Mouse (Mus musculus) right cerebral cortex, postnatal 4 days (tissue): Measurements from ENCODE around the gene Bicra.
A peak's percentile ranks its signal among the peaks of the same experiment; 100 is the strongest.

Experiments used
- DNase-seq: peaks from one replicate; pipeline ENCODE4 v3.0.0-alpha.2; 2022

Bicra gene

GRCm38 (mm10) chr7:16046481-16047337 lies 1.0 kb downstream of the Bicra start:
- DNase-seq = peak; percentile 74

GRCm38 (mm10) chr7:16046101-16046480 lies 1.6 kb downstream of the Bicra start:
- peak; percentile 44 for DNase-seq

GRCm38 (mm10) chr7:16045538-16045937 lies 2.2 kb downstream of the Bicra start:
- DNase-seq = no peak

- no peak for DNase-seq
These were observed 3.2 kb downstream of the Bicra start for GRCm38 (mm10) chr7:16044531-16044930.

GRCm38 (mm10) chr7:16043861-16044435 lies 3.8 kb downstream of the Bicra start:
- no peak for DNase-seq

GRCm38 (mm10) chr7:16042850-16043775 lies 4.6 kb downstream of the Bicra start:
- no peak for DNase-seq

- DNase-seq = no peak
These were observed 6.5 kb downstream of the Bicra start for GRCm38 (mm10) chr7:16041208-16041607.

- no peak for DNase-seq
These were observed 8.4 kb downstream of the Bicra start for GRCm38 (mm10) chr7:16039363-16039762.

- no peak for DNase-seq
These were observed 10.7 kb downstream of the Bicra start for GRCm38 (mm10) chr7:16036972-16037371.

GRCm38 (mm10) chr7:16033580-16034461 lies 13.9 kb downstream of the Bicra start:
- DNase-seq = no peak

GRCm38 (mm10) chr7:16033059-16033458 lies 14.7 kb downstream of the Bicra start:
- DNase-seq = no peak

GRCm38 (mm10) chr7:16031072-16031471 lies 16.6 kb downstream of the Bicra start:
- no peak for DNase-seq

GRCm38 (mm10) chr7:16028102-16028927 lies 19.4 kb downstream of the Bicra start:
- DNase-seq = no peak

- no peak for DNase-seq
These were observed 23.0 kb downstream of the Bicra start for GRCm38 (mm10) chr7:16024603-16025222.

GRCm38 (mm10) chr7:16019256-16020094 lies 28.2 kb downstream of the Bicra start:
- no peak for DNase-seq

- no peak for DNase-seq
These were observed 29.5 kb downstream of the Bicra start for GRCm38 (mm10) chr7:16018016-16018810.

GRCm38 (mm10) chr7:16015384-16015783 lies 32.3 kb downstream of the Bicra start:
- no peak for DNase-seq

- no peak for DNase-seq
These were observed 33.1 kb downstream of the Bicra start for GRCm38 (mm10) chr7:16014521-16015175.
